Mouse (Mus musculus) kidney, adult 2 months (tissue): ENCODE measurements around the gene Rad50. TPM values are rescaled to one million over a fixed set of nuclear protein-coding genes. Genes with fewer than 3 reads are reported as not detected.

Source experiments
- DNase-seq: peaks from one replicate; pipeline ENCODE4 v3.0.0; 2021
- H3K27ac ChIP-seq: fragments of 200-500 bp; 2 replicates; pipeline ENCODE4 v1.5.1; 2012; ENCODE audit warnings: low read depth, low read length, control low read depth, inconsistent platforms; ENCODE audit not compliant: insufficient read depth
- H3K27me3 ChIP-seq: fragments of 200-500 bp; replicated peaks from 2 replicates; pipeline ENCODE4 v1.6.1; 2012; ENCODE audit warnings: mild to moderate bottlenecking, moderate library complexity, low read length, inconsistent platforms; ENCODE audit not compliant: control insufficient read depth, insufficient read depth
- H3K36me3 ChIP-seq: fragments of 200-500 bp; 2 replicates; pipeline ENCODE4 v1.6.1; 2012; ENCODE audit warnings: mild to moderate bottlenecking, moderate library complexity, low read length, inconsistent platforms; ENCODE audit not compliant: control insufficient read depth, insufficient read depth
- H3K4me1 ChIP-seq: fragments of 200-500 bp; 2 replicates; pipeline ENCODE4 v1.6.1; 2011; ENCODE audit warnings: low read length; ENCODE audit not compliant: control insufficient read depth, insufficient read depth
- H3K4me3 ChIP-seq: fragments of 200-500 bp; 2 replicates; pipeline ENCODE4 v1.5.1; 2011; ENCODE audit warnings: mild to moderate bottlenecking, low read depth, low read length, control low read depth; ENCODE audit not compliant: insufficient read depth
- CTCF ChIP-seq: fragments of 200-500 bp; conservative IDR thresholded peaks from 2 replicates; pipeline ENCODE4 v1.5.1; 2011; ENCODE audit warnings: low read depth, mild to moderate bottlenecking, control low read depth, low read length, moderate library complexity, mixed read lengths; ENCODE audit not compliant: insufficient read depth, insufficient read length
- POLR2A ChIP-seq: fragments of 200-500 bp; IDR thresholded peaks from one replicate; pipeline ENCODE4 v1.6.1; 2011; ENCODE audit warnings: low read depth, low read length, control low read depth
- WGBS: fragments of 180-500 bp; shearing (Covaris S2); methylation state at CpG from one replicate; pipeline ENCODE4 v1.1.7; 2018; 5-methylcytosine and 5-hydroxymethylcytosine counted together
- polyA plus RNA-seq: library from polyadenylated mRNA; depleted of rRNA; stranded (reverse); fragments of >200 nt; gene quantifications from 2 replicates; pipeline ENCODE4 v1.2.3, GENCODE M21; 2012

Rad50 gene
- polyA plus RNA-seq, 1 experiment, result 4.0 TPM

GRCm38 (mm10) chr11:53737573-53737946 is 30.4 kb upstream of the Rad50 start:
- TF ChIP-seq CTCF, result peak; percentile 62
- TF ChIP-seq POLR2A, result no peak
- H3K27ac ChIP-seq, result no peak overlapping the region
- peak; percentile 73 for DNase-seq
- no peak overlapping the region for H3K4me3 ChIP-seq
- H3K36me3 ChIP-seq, result no peaks in the 10 kb centered on the region
- H3K4me1 ChIP-seq, result no peaks in the 10 kb centered on the region
- no peaks in the 10 kb centered on the region for H3K27me3 ChIP-seq
- whole genome bisulfite sequencing, result 34% methylated on average over 6 of the region's 6 CpGs

- Histone ChIP-seq H3K36me3 (no peaks in the 10 kb centered on the region), H3K27me3 (no peaks in the 10 kb centered on the region), H3K4me1 (no peaks in the 10 kb centered on the region), H3K4me3 (no peak overlapping the region), H3K27ac (no peak overlapping the region)
- TF ChIP-seq POLR2A (no peak), CTCF (peak; percentile 69)
- 50% methylated on average over 14 of the region's 14 CpGs for WGBS
- DNase-seq, result peak; percentile 81
Measured at GRCm38 (mm10) chr11:53736771-53737572, 29.9 kb upstream of the Rad50 start.

DNA sequence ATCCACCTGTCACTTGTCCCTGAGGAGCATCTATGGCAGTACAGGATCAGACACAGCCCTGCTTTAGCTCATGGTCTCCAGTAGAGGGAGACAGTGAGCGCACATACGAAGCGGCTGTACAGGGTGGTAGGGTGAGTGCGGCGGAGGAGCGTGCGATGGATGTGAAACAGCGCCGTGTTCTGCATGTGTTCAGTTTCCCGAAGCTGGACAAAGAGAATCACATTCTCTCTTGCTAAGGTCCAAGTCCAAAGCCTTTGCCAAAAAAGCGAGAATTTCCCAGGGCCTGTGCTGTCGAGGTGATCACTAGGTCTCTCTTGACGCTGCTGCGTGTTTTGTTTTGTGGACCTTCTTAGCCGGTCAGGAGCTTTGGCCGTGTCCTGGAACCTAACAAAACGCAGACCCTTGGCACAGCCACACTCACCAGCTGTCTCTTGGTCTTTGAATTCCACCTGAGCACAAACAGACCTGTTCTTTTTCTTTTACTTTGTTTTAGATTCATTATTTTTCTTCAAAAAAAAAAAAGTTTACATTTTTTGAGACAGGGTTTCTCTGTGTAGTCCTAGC is 28.6 kb upstream of the Rad50 start:
- 18% methylated on average over 17 of the region's 17 CpGs for WGBS

DNA sequence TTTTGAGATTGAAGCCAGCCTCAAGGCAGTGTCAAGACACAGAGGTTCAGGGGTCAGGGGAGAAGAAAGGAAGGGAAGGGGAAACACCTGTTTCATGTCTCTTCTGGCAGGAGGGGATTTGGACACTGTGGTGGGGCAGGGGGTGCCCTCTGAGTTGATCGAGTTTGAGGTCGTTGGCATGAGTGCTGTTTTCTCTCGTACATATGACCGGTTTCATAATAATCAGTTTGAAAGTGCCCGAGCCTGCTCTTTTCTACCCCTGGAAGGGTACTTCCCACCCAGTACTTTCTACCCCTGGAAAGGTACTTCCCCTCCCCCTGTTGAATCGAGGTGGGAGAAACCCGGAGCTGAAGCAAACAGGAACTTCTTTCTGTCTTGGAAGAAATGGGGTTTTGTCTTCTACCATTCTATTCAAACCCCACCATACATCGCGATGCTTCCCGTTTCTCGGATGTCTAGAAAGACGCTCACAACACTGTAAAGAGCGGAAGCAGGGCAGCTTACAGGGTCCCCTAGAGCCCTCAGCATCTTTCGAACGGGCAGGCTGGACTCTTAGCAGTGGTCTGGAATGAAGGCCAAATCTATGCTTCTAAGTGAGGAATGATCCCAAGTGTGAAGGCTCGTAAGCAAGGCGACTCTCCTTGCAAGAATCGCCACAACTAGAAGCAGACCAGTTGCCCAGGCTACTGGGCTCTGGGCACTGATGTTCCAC is 28.0 kb upstream of the Rad50 start:
- WGBS, result 64% methylated on average over 18 of the region's 18 CpGs

More for the DNA sequence above, 28.6 kb upstream of the Rad50 start:
- peak; percentile 69 for DNase-seq
- Histone ChIP-seq H3K4me3 (no peak overlapping the region), H3K4me1 (no peaks in the 10 kb centered on the region), H3K27ac (no peak overlapping the region), H3K27me3 (no peaks in the 10 kb centered on the region), H3K36me3 (no peaks in the 10 kb centered on the region)
- TF ChIP-seq CTCF, result peak; percentile 97; the same call in 1 of the 2 replicates
- no peak for TF ChIP-seq POLR2A

GRCm38 (mm10) chr11:53734431-53734830 is 27.3 kb upstream of the Rad50 start:
- no peak overlapping the region for H3K4me3 ChIP-seq
- no peaks in the 10 kb centered on the region for H3K27me3 ChIP-seq
- no peaks in the 10 kb centered on the region for H3K4me1 ChIP-seq
- 80% methylated on average over 2 of the region's 2 CpGs for WGBS
- TF ChIP-seq POLR2A, result no peak
- TF ChIP-seq CTCF, result no peak
- no peak overlapping the region for H3K27ac ChIP-seq
- DNase-seq, result no peak
- H3K36me3 ChIP-seq, result no peaks in the 10 kb centered on the region

More for the DNA sequence above, 28.0 kb upstream of the Rad50 start:
- no peaks in the 10 kb centered on the region for H3K27me3 ChIP-seq
- no peak for DNase-seq
- H3K36me3 ChIP-seq, result no peaks in the 10 kb centered on the region
- no peak overlapping the region for H3K4me3 ChIP-seq
- H3K27ac ChIP-seq, result no peak overlapping the region
- no peak for TF ChIP-seq CTCF
- no peak for TF ChIP-seq POLR2A
- H3K4me1 ChIP-seq, result no peaks in the 10 kb centered on the region

GRCm38 (mm10) chr11:53733824-53734223 is 26.7 kb upstream of the Rad50 start:
- no peaks in the 10 kb centered on the region for H3K4me1 ChIP-seq
- DNase-seq, result no peak
- TF ChIP-seq POLR2A (no peak), CTCF (0 out of 2 replicates have a peak, but pooled peaks have one; percentile 2)
- H3K4me3 ChIP-seq, result no peak overlapping the region
- H3K27me3 ChIP-seq, result no peaks in the 10 kb centered on the region
- no peak overlapping the region for H3K27ac ChIP-seq
- H3K36me3 ChIP-seq, result no peaks in the 10 kb centered on the region
- 86% methylated on average over 7 of the region's 7 CpGs for WGBS

DNA sequence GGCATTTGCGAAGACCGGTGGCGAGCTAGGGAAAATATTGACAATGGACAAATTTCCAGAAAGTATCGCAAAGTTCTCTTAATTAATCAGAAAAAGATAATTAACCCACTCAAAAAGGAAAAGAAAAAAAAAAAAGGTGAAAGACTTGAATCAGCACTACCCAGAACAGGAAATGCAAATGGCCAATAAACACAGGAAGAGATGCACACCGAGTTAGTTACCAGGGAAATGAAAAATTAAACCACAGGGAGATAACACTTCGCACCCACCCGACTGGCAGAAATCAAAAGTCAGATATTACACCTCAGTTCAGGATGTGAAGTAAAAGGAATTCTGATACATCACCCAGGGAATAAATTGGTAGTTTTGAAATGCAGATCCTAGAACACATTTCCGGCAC is 25.1 kb upstream of the Rad50 start:
- Histone ChIP-seq H3K4me1 (no peaks in the 10 kb centered on the region), H3K36me3 (no peaks in the 10 kb centered on the region), H3K27ac (no peak overlapping the region), H3K27me3 (no peaks in the 10 kb centered on the region), H3K4me3 (no peak overlapping the region)
- TF ChIP-seq POLR2A (no peak), CTCF (no peak)
- DNase-seq, result no peak
- 84% methylated on average over 8 of the region's 8 CpGs for WGBS
